Mouse (Mus musculus) lung, postnatal 0 days (tissue): ENCODE results near the gene Abhd6. TPM values are rescaled to one million over a fixed set of nuclear protein-coding genes. Genes with fewer than 3 reads are reported as not detected.

ENCODE experiments used
- ATAC-seq: fragments of 200-750 bp; cut with Nextera tagmentation; 2 replicates; pipeline ENCODE4 v1.8.0; 2017; ENCODE audit warnings: moderate library complexity
- DNase-seq: peaks from one replicate; pipeline ENCODE4 v3.0.0-alpha.2; 2016; ENCODE audit warnings: low spot score
- H3K27ac ChIP-seq: fragments of 300-500 bp; sonication (generic); 2 replicates; pipeline ENCODE4 v1.5.1; 2014; ENCODE audit warnings: antibody characterized with exemption, mild to moderate bottlenecking, low read length, mixed read lengths
- H3K27me3 ChIP-seq: fragments of 300-500 bp; sonication (generic); replicated peaks from 2 replicates; pipeline ENCODE4 v1.6.1; 2014; ENCODE audit warnings: low read length, mixed read lengths; ENCODE audit not compliant: insufficient read depth
- H3K36me3 ChIP-seq: fragments of 300-500 bp; sonication (generic); 2 replicates; pipeline ENCODE4 v1.6.1; 2014; ENCODE audit warnings: low read length, mixed read lengths; ENCODE audit not compliant: insufficient read depth
- H3K4me1 ChIP-seq: fragments of 300-500 bp; sonication (generic); 2 replicates; pipeline ENCODE4 v1.6.1; 2014; ENCODE audit warnings: antibody characterized with exemption, low read depth, low read length, mixed read lengths; ENCODE audit not compliant: insufficient read depth
- H3K4me2 ChIP-seq: fragments of 300-500 bp; sonication (generic); replicated peaks from 2 replicates; pipeline ENCODE4 v1.6.1; 2014; ENCODE audit warnings: low read depth, mild to moderate bottlenecking, low read length, moderate library complexity, mixed read lengths
- H3K4me3 ChIP-seq: fragments of 300-500 bp; sonication (generic); 2 replicates; pipeline ENCODE4 v1.5.1; 2014; ENCODE audit warnings: low read depth, low read length
- H3K9ac ChIP-seq: fragments of 300-500 bp; sonication (generic); replicated peaks from 2 replicates; pipeline ENCODE4 v1.6.1; 2014; ENCODE audit warnings: low read depth, mild to moderate bottlenecking
- H3K9me3 ChIP-seq: fragments of 300-500 bp; sonication (generic); 2 replicates; pipeline ENCODE4 v1.6.1; 2016; ENCODE audit warnings: low read length, mixed read lengths
- CTCF ChIP-seq: IDR thresholded peaks from 2 replicates; pipeline ENCODE4 v1.5.1; 2016; ENCODE audit warnings: antibody characterized with exemption, mild to moderate bottlenecking
- EP300 ChIP-seq: IDR thresholded peaks from 2 replicates; pipeline ENCODE4 v1.6.1; 2016; ENCODE audit warnings: antibody characterized with exemption, mild to moderate bottlenecking, control low read depth
- WGBS: fragments of 180-500 bp; shearing (Covaris S2); extraction: QIAGEN DNeasy Blood & Tissue Kit; methylation state at CpG from one replicate; pipeline ENCODE4 v1.1.7; 2014; 5-methylcytosine and 5-hydroxymethylcytosine counted together
- polyA plus RNA-seq: library from polyadenylated mRNA; unstranded; fragments of >200 nt; fragmentation: Nextera tagmentation; extraction: Ambion mirVana; gene quantifications from 2 replicates; pipeline ENCODE4 v1.2.1, GENCODE M21; 2015

Gene Abhd6
- polyA plus RNA-seq, 1 experiment from 2014 or later = 11.9 TPM

DNA sequence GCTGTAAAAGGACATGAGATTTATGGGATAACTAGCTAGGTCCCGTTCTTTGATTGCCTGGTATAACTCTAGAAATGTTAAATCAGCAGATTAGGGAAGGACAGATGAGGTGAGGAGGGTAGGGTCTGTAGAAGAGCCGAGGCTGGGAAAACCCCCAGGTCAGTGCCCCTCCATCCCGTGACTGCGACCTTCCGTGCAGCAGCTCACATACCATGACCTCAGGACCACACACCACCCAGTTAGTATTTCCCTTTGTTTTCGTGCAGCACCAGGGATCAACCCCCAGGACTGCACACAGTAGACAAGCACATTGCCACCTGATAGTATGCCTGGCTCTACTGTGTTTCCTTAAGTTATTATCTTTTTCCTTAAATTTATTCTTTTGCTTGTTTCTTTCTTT is 21.8 kb downstream of the Abhd6 start:
- H3K27me3 ChIP-seq = no peaks in the 10 kb centered on the region
- no peak for TF ChIP-seq EP300
- no peak for TF ChIP-seq CTCF
- no peaks in the 10 kb centered on the region for H3K4me1 ChIP-seq
- 60% methylated on average over 6 of the region's 6 CpGs for WGBS
- ATAC-seq (no peak), DNase-seq (no peak)
- H3K4me2 ChIP-seq = no peak overlapping the region
- H3K36me3 ChIP-seq = no peaks in the 10 kb centered on the region
- no peak overlapping the region for H3K9ac ChIP-seq
- H3K27ac ChIP-seq = no peak overlapping the region
- no peaks in the 10 kb centered on the region for H3K9me3 ChIP-seq
- no peak overlapping the region for H3K4me3 ChIP-seq

DNA sequence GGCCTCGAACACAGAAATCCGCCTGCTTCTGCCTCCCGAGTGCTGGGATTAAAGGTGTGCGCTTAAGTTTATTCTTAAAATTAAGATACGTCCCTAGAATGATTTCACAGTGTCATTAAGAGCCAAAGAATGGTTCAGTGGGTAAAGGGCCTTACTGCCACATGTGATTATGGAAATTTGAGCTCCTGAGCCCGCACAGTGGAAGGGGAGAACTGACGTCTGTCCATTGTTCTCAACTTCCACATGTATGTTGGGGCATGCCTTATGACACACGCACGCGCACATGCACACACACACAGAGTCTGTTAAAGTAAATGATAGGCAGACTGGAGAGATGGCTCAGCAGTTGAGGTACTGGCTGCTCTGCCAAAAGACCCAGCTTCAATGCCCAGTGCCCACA is 22.2 kb downstream of the Abhd6 start:
- Histone ChIP-seq H3K4me1 (no peaks in the 10 kb centered on the region), H3K9ac (no peak overlapping the region), H3K4me3 (no peak overlapping the region), H3K27ac (no peak overlapping the region), H3K9me3 (no peaks in the 10 kb centered on the region), H3K27me3 (no peaks in the 10 kb centered on the region), H3K36me3 (no peaks in the 10 kb centered on the region), H3K4me2 (no peak overlapping the region)
- TF ChIP-seq CTCF = no peak
- no peak for TF ChIP-seq EP300
- DNase-seq (no peak), ATAC-seq (no peak)
- WGBS = 95% methylated on average over 10 of the region's 10 CpGs

DNA sequence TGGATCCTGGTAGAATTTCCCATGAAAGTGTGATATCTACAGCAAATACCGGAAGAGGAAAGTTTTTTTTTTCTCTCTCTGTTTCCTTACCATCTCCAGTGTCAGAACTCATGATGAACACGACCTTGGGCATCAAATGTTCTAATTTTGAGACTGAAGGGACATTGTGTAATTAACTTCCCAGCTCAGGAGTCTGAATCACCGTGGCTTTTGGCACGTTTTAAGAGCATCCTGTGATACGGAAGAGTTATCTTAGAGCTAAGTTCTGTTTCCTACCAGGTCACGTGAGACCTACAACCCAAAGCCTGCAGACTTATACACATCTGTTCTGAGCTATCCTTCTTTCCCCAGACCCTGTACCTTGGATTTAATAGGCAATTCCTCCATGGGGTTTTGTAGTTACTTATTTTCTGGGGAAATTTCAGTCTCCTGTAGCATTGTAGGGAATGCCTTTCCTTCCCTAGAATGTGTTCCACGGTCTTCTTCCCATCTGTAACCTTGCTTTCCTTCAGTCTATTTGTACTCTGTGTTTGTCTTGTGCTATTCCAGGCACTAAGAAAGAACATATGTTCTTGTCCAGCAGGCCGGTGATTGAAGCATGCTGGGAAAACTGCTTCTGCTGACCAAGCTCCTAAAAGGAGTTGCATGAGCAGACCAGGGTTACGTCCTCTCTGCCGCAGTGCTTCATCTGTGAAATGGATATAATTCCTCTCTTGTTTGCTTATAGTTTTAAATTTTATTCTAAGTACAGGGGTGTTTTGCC is 24.2 kb downstream of the Abhd6 start:
- TF ChIP-seq CTCF (no peak), EP300 (no peak)
- Histone ChIP-seq H3K36me3 (no peaks in the 10 kb centered on the region), H3K4me2 (no peak overlapping the region), H3K9me3 (no peaks in the 10 kb centered on the region), H3K27ac (no peak overlapping the region), H3K27me3 (no peaks in the 10 kb centered on the region), H3K4me1 (no peaks in the 10 kb centered on the region), H3K4me3 (no peak overlapping the region), H3K9ac (no peak overlapping the region)
- WGBS = 77% methylated on average over 10 of the region's 10 CpGs
- ATAC-seq (no peak), DNase-seq (no peak)

DNA sequence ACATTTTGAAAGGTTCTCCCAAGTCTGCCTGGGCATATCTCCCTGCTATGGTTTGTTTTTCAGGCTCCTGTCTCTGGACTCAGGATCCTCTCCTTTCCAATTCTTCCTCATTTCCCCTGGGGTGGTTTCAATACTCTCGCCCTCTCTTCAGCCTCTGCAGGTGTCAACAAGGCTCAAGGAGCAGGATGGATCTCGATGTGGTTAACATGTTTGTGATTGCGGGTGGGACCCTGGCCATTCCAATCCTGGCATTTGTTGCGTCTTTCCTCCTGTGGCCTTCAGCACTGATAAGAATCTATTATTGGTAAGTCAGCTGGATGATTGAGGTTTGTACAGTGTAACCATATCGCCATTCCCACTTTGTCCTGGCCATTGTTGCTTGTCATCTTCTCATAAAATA is 25.4 kb downstream of the Abhd6 start:
- ATAC-seq = no peak
- H3K9me3 ChIP-seq = no peaks in the 10 kb centered on the region
- H3K9ac ChIP-seq = no peak overlapping the region
- no peaks in the 10 kb centered on the region for H3K36me3 ChIP-seq
- no peak overlapping the region for H3K4me3 ChIP-seq
- no peaks in the 10 kb centered on the region for H3K4me1 ChIP-seq
- 86% methylated on average over 5 of the region's 5 CpGs for WGBS
- no peak overlapping the region for H3K4me2 ChIP-seq
- no peak overlapping the region for H3K27ac ChIP-seq
- H3K27me3 ChIP-seq = no peaks in the 10 kb centered on the region
- TF ChIP-seq EP300 (no peak), CTCF (no peak)
- no peak for DNase-seq

DNA sequence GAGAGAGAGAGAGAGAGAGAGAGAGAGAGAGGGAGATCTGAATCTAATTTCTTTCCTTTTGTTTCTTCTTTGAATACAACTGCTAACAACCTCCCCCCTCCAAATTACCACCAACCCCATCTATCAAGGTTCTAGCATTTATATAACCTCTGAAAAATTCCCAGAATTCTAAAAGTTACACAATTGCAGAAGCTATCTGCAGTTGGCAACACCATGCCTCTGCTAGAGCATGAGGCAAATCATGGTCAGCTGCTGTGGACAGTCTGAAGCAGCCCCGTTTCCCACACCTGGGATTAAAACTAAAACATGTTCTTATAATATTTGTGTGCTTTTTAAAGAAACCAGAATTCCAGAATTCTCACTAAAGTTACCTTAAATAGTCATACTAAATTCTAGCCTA is 27.1 kb downstream of the Abhd6 start:
- H3K36me3 ChIP-seq = no peaks in the 10 kb centered on the region
- WGBS = 72% methylated on average over 1 of the region's 1 CpGs
- H3K27ac ChIP-seq = no peak overlapping the region
- no peak overlapping the region for H3K4me2 ChIP-seq
- no peak overlapping the region for H3K4me3 ChIP-seq
- no peaks in the 10 kb centered on the region for H3K9me3 ChIP-seq
- no peak for TF ChIP-seq EP300
- no peak for TF ChIP-seq CTCF
- H3K9ac ChIP-seq = no peak overlapping the region
- H3K27me3 ChIP-seq = no peaks in the 10 kb centered on the region
- H3K4me1 ChIP-seq = no peaks in the 10 kb centered on the region
- ATAC-seq (no peak), DNase-seq (no peak)

- no peak overlapping the region for H3K27ac ChIP-seq
- DNase-seq = no peak
- 56% methylated on average over 4 of the region's 4 CpGs for WGBS
Measured at GRCm38 (mm10) chr14:8030535-8030934, 27.8 kb downstream of the Abhd6 start.

More at GRCm38 (mm10) chr14:8030535-8030934, 27.8 kb downstream of the Abhd6 start:
- H3K4me2 ChIP-seq = no peak overlapping the region
- H3K4me3 ChIP-seq = no peak overlapping the region
- no peak overlapping the region for H3K9ac ChIP-seq
- no peak for ATAC-seq
- no peaks in the 10 kb centered on the region for H3K36me3 ChIP-seq
- no peaks in the 10 kb centered on the region for H3K9me3 ChIP-seq
- no peaks in the 10 kb centered on the region for H3K27me3 ChIP-seq
- TF ChIP-seq EP300 = no peak
- TF ChIP-seq CTCF = no peak
- H3K4me1 ChIP-seq = no peaks in the 10 kb centered on the region
